Mouse (Mus musculus): ENCODE measurements around the gene Mogat2.

DNA sequence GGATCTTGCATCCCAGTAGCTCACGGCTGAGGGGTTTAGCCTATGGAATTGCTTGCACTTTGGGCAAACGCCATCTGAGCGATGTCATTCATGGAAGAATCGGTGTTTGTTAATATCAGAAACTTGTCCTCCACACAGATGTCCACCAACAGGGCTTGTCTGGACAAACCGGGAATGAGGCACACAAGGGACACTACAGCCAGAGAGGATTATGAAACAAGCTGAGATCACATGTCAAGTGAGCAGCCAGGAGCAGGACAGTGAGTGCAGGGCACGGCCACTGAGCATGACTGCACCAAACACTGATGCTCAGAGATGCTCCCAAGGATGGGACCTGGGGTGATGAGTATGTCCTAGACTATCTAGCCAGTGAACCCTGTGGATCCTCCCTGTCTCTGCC, 13.0 kb downstream of the Mogat2 start:
- TF ChIP-seq MAFK (IDR thresholded peaks at IDR 0.05; ENCODE audit: insufficient read depth, low read depth, low read length), result no peak
- TF ChIP-seq ZC3H11A (IDR thresholded peaks at IDR 0.05; ENCODE audit: borderline replicate concordance, low read depth, low read length), result no peak
- TF ChIP-seq HCFC1 (IDR thresholded peaks at IDR 0.05; ENCODE audit: borderline replicate concordance, insufficient read depth, low read length), result no peak
